Mouse (Mus musculus): ENCODE results near the gene Gde1. TPM values are rescaled to one million over a fixed set of nuclear protein-coding genes. Genes with fewer than 3 reads are reported as not detected.

Gde1 gene
- polyA plus RNA-seq, 1 experiment, result 76.5 TPM

GRCm38 (mm10) chr7:118718066-118718465 lies 12.5 kb upstream of the Gde1 start:
- Histone ChIP-seq H3K27me3 (ENCODE audit: control insufficient read depth, insufficient read depth, insufficient read length) (no peaks in the 10 kb centered on the region), H3K4me3 (no peak overlapping the region), H3K36me3 (ENCODE audit: control insufficient read depth, insufficient read depth) (peaks cover 3% of the 10 kb centered on the region), H3K79me2 (ENCODE audit: control insufficient read depth, insufficient read depth) (no peaks in the 10 kb centered on the region), H3K4me2 (ENCODE audit: low read depth) (no peak overlapping the region), H3ac (ENCODE audit: control insufficient read depth, insufficient read length) (no peak overlapping the region)
- TF ChIP-seq E2F4 (IDR thresholded peaks at IDR 0.05; ENCODE audit: insufficient read depth) (no peak), REST (IDR thresholded peaks at IDR 0.05; ENCODE audit: insufficient read depth, insufficient read length) (no peak), MYOG (IDR thresholded peaks at IDR 0.05; ENCODE audit: control insufficient read depth in 1 of 3, insufficient read depth in 1 of 3, insufficient read length in 2 of 3, low read depth in 2 of 3) (no peak), MAX (IDR thresholded peaks at IDR 0.05; ENCODE audit: low read depth) (no peak), CEBPB (IDR thresholded peaks at IDR 0.05; ENCODE audit: insufficient read depth, poor library complexity, severe bottlenecking) (no peak), TCF12 (IDR thresholded peaks at IDR 0.05; ENCODE audit: insufficient read depth, poor library complexity, severe bottlenecking) (no peak), USF1 (IDR thresholded peaks at IDR 0.05; ENCODE audit: low read depth) (no peak), POLR2A (IDR thresholded peaks at IDR 0.05; ENCODE audit: insufficient read length, low read depth) (no peak), TCF3 (IDR thresholded peaks at IDR 0.05; ENCODE audit: insufficient read length, low read depth) (no peak), SRF (IDR thresholded peaks at IDR 0.05; ENCODE audit: control insufficient read depth, insufficient read length, low read depth) (no peak), POLR2AphosphoS2 (IDR thresholded peaks at IDR 0.05; ENCODE audit: insufficient read length, low read depth) (no peak), MYOD1 (IDR thresholded peaks at IDR 0.05; ENCODE audit: control insufficient read depth in 1 of 3, insufficient read length in 2 of 3, low read depth in 2 of 3) (no peak)

GRCm38 (mm10) chr7:118714873-118715272 lies 9.3 kb upstream of the Gde1 start:
- no peaks in the 10 kb centered on the region for H3K27me3 ChIP-seq (ENCODE audit: control insufficient read depth, insufficient read depth, insufficient read length)
- H3K79me2 ChIP-seq (ENCODE audit: control insufficient read depth, insufficient read depth), result no peaks in the 10 kb centered on the region

GRCm38 (mm10) chr7:118712228-118713173 lies 6.9 kb upstream of the Gde1 start, which contains the start of gene Ccp110:
Ccp110 (plus strand) TSS chr7:118712552.
- H3K36me3 ChIP-seq (ENCODE audit: control insufficient read depth, insufficient read depth), result no peaks in the 10 kb centered on the region
- H3K4me2 ChIP-seq (ENCODE audit: low read depth), result peak within 1 kb of the TSS; percentile 81
- peak; percentile 84 for TF ChIP-seq CEBPB (IDR thresholded peaks at IDR 0.05; ENCODE audit: insufficient read depth, poor library complexity, severe bottlenecking)
- TF ChIP-seq MYOD1 (IDR thresholded peaks at IDR 0.05; ENCODE audit: control insufficient read depth in 1 of 3, insufficient read length in 2 of 3, low read depth in 2 of 3), result no peak
- TF ChIP-seq TCF3 (IDR thresholded peaks at IDR 0.05; ENCODE audit: insufficient read length, low read depth), result no peak
- peak; percentile 67 for TF ChIP-seq E2F4 (IDR thresholded peaks at IDR 0.05; ENCODE audit: insufficient read depth)
- peak; percentile 44 for TF ChIP-seq POLR2A (IDR thresholded peaks at IDR 0.05; ENCODE audit: insufficient read length, low read depth)
- H3K27me3 ChIP-seq (ENCODE audit: control insufficient read depth, insufficient read depth, insufficient read length), result no peaks in the 10 kb centered on the region
- no peaks in the 10 kb centered on the region for H3K79me2 ChIP-seq (ENCODE audit: control insufficient read depth, insufficient read depth)
- no peak within 1 kb of the TSS for H3ac ChIP-seq (ENCODE audit: control insufficient read depth, insufficient read length)
- H3K4me3 ChIP-seq, result peak within 1 kb of the TSS; percentile 63

More at GRCm38 (mm10) chr7:118714873-118715272, 9.3 kb upstream of the Gde1 start:
- no peak for TF ChIP-seq E2F4 (IDR thresholded peaks at IDR 0.05; ENCODE audit: insufficient read depth)
- no peak for TF ChIP-seq CEBPB (IDR thresholded peaks at IDR 0.05; ENCODE audit: insufficient read depth, poor library complexity, severe bottlenecking)
- no peak for TF ChIP-seq MYOD1 (IDR thresholded peaks at IDR 0.05; ENCODE audit: control insufficient read depth in 1 of 3, insufficient read length in 2 of 3, low read depth in 2 of 3)
- no peak for TF ChIP-seq SRF (IDR thresholded peaks at IDR 0.05; ENCODE audit: control insufficient read depth, insufficient read length, low read depth)
- no peak for TF ChIP-seq MAX (IDR thresholded peaks at IDR 0.05; ENCODE audit: low read depth)
- no peak for TF ChIP-seq POLR2AphosphoS2 (IDR thresholded peaks at IDR 0.05; ENCODE audit: insufficient read length, low read depth)
- no peak for TF ChIP-seq TCF12 (IDR thresholded peaks at IDR 0.05; ENCODE audit: insufficient read depth, poor library complexity, severe bottlenecking)
- no peak for TF ChIP-seq TCF3 (IDR thresholded peaks at IDR 0.05; ENCODE audit: insufficient read length, low read depth)
- TF ChIP-seq REST (IDR thresholded peaks at IDR 0.05; ENCODE audit: insufficient read depth, insufficient read length), result no peak
- Histone ChIP-seq H3K4me2 (ENCODE audit: low read depth) (no peak overlapping the region), H3K36me3 (ENCODE audit: control insufficient read depth, insufficient read depth) (no peaks in the 10 kb centered on the region), H3ac (ENCODE audit: control insufficient read depth, insufficient read length) (no peak overlapping the region), H3K4me3 (no peak overlapping the region)

- Histone ChIP-seq H3K4me3 (no peak overlapping the region), H3ac (ENCODE audit: control insufficient read depth, insufficient read length) (no peak overlapping the region), H3K36me3 (ENCODE audit: control insufficient read depth, insufficient read depth) (no peaks in the 10 kb centered on the region), H3K27me3 (ENCODE audit: control insufficient read depth, insufficient read depth, insufficient read length) (no peaks in the 10 kb centered on the region), H3K4me2 (ENCODE audit: low read depth) (no peak overlapping the region), H3K79me2 (ENCODE audit: control insufficient read depth, insufficient read depth) (no peaks in the 10 kb centered on the region)
- no peak for TF ChIP-seq MAX (IDR thresholded peaks at IDR 0.05; ENCODE audit: low read depth)
- TF ChIP-seq POLR2AphosphoS2 (IDR thresholded peaks at IDR 0.05; ENCODE audit: insufficient read length, low read depth), result no peak
- no peak for TF ChIP-seq REST (IDR thresholded peaks at IDR 0.05; ENCODE audit: insufficient read depth, insufficient read length)
- TF ChIP-seq CEBPB (IDR thresholded peaks at IDR 0.05; ENCODE audit: insufficient read depth, poor library complexity, severe bottlenecking), result no peak
- TF ChIP-seq TCF12 (IDR thresholded peaks at IDR 0.05; ENCODE audit: insufficient read depth, poor library complexity, severe bottlenecking), result no peak
- no peak for TF ChIP-seq USF1 (IDR thresholded peaks at IDR 0.05; ENCODE audit: low read depth)
- no peak for TF ChIP-seq SRF (IDR thresholded peaks at IDR 0.05; ENCODE audit: control insufficient read depth, insufficient read length, low read depth)
- TF ChIP-seq E2F4 (IDR thresholded peaks at IDR 0.05; ENCODE audit: insufficient read depth), result no peak
- no peak for TF ChIP-seq MYOD1 (IDR thresholded peaks at IDR 0.05; ENCODE audit: control insufficient read depth in 1 of 3, insufficient read length in 2 of 3, low read depth in 2 of 3)
- no peak for TF ChIP-seq POLR2A (IDR thresholded peaks at IDR 0.05; ENCODE audit: insufficient read length, low read depth)
- no peak for TF ChIP-seq TCF3 (IDR thresholded peaks at IDR 0.05; ENCODE audit: insufficient read length, low read depth)
- TF ChIP-seq MYOG (IDR thresholded peaks at IDR 0.05; ENCODE audit: control insufficient read depth in 1 of 3, insufficient read depth in 1 of 3, insufficient read length in 2 of 3, low read depth in 2 of 3), result no peak
Measured at GRCm38 (mm10) chr7:118710776-118711175, 5.2 kb upstream of the Gde1 start.
